Mouse (Mus musculus) liver, embryonic 11.5 days (tissue): ENCODE measurements around the gene Eif3k. TPM values are rescaled to one million over a fixed set of nuclear protein-coding genes. Genes with fewer than 3 reads are reported as not detected.
A peak's percentile ranks its signal among the peaks of the same experiment; 100 is the strongest.

Experiments used
- ATAC-seq: fragments of 200-750 bp; cut with Nextera tagmentation; replicated peaks from 2 replicates; pipeline ENCODE4 v1.8.0; 2017; ENCODE audit warnings: moderate number of reproducible peaks, mild to moderate bottlenecking, moderate TSS enrichment, moderate library complexity; ENCODE audit not compliant: low FRiP score
- DNase-seq: peaks from one replicate; pipeline ENCODE4 v3.0.0-alpha.2; 2017; ENCODE audit warnings: low spot score
- H3K27ac ChIP-seq: fragments of 300-500 bp; sonication (generic); 2 replicates; pipeline ENCODE4 v1.5.1; 2014; ENCODE audit warnings: mild to moderate bottlenecking, low read depth, low read length, control low read depth
- H3K27me3 ChIP-seq: fragments of 300-500 bp; sonication (generic); replicated peaks from 2 replicates; pipeline ENCODE4 v1.6.1; 2014; ENCODE audit warnings: low read length, mixed read lengths; ENCODE audit not compliant: control insufficient read depth, insufficient read depth
- H3K36me3 ChIP-seq: fragments of 300-500 bp; sonication (generic); 2 replicates; pipeline ENCODE4 v1.6.1; 2014; ENCODE audit warnings: mild to moderate bottlenecking, low read length, moderate library complexity, mixed read lengths; ENCODE audit not compliant: control insufficient read depth, insufficient read depth
- H3K4me1 ChIP-seq: fragments of 300-500 bp; sonication (generic); replicated peaks from 2 replicates; pipeline ENCODE4 v1.6.1; 2014; ENCODE audit warnings: low read length, mixed read lengths; ENCODE audit not compliant: control insufficient read depth, insufficient read depth
- H3K4me2 ChIP-seq: fragments of 300-500 bp; sonication (generic); 2 replicates; pipeline ENCODE4 v1.6.1; 2014; ENCODE audit warnings: mild to moderate bottlenecking, control low read depth, moderate library complexity
- H3K4me3 ChIP-seq: fragments of 300-500 bp; sonication (generic); 2 replicates; pipeline ENCODE4 v1.5.1; 2014; ENCODE audit warnings: low read depth, low read length, control low read depth
- H3K9ac ChIP-seq: fragments of 300-500 bp; sonication (generic); 2 replicates; pipeline ENCODE4 v1.6.1; 2014; ENCODE audit warnings: low read depth, low read length, control low read depth
- H3K9me3 ChIP-seq: fragments of 300-500 bp; sonication (generic); 2 replicates; pipeline ENCODE4 v1.6.1; 2016; ENCODE audit warnings: low read length, inconsistent platforms, mixed read lengths; ENCODE audit not compliant: control insufficient read depth
- WGBS: fragments of 180-500 bp; shearing (Covaris S2); extraction: QIAGEN DNeasy Blood & Tissue Kit; methylation state at CpG from one replicate; pipeline ENCODE4 v1.1.7; 2014; 5-methylcytosine and 5-hydroxymethylcytosine counted together
- polyA plus RNA-seq: library from polyadenylated mRNA; unstranded; fragments of >200 nt; fragmentation: Nextera tagmentation; extraction: Ambion mirVana; gene quantifications from 2 replicates; pipeline ENCODE4 v1.2.1, GENCODE M21; 2014

Gene Eif3k
- polyA plus RNA-seq, 1 experiment from 2014 or later, result 425 TPM

GRCm38 (mm10) chr7:28951764-28952163, 29.9 kb downstream of the Eif3k start:
- no peaks in the 10 kb centered on the region for H3K9me3 ChIP-seq
- ATAC-seq (no peak), DNase-seq (no peak)
- H3K27ac ChIP-seq, result peak overlapping the region; percentile 32; the same call in 1 of the 2 replicates
- no peak overlapping the region for H3K9ac ChIP-seq
- H3K4me3 ChIP-seq, result no peak overlapping the region
- H3K4me2 ChIP-seq, result no peak overlapping the region
- WGBS, result 82% methylated on average over 2 of the region's 2 CpGs
- H3K36me3 ChIP-seq, result peaks cover 6% of the 10 kb centered on the region; the same call in 1 of the 2 replicates
- H3K4me1 ChIP-seq, result peaks cover 77% of the 10 kb centered on the region
- no peaks in the 10 kb centered on the region for H3K27me3 ChIP-seq

- no peak overlapping the region for H3K4me2 ChIP-seq
- H3K9me3 ChIP-seq, result no peaks in the 10 kb centered on the region
- H3K27me3 ChIP-seq, result no peaks in the 10 kb centered on the region
- H3K4me1 ChIP-seq, result peaks cover 77% of the 10 kb centered on the region
- H3K27ac ChIP-seq, result no peak overlapping the region
- DNase-seq (no peak), ATAC-seq (no peak)
- no peak overlapping the region for H3K4me3 ChIP-seq
- WGBS, result 83% methylated on average over 10 of the region's 10 CpGs
- H3K9ac ChIP-seq, result no peak overlapping the region
- H3K36me3 ChIP-seq, result peaks cover 4% of the 10 kb centered on the region; the same call in 1 of the 2 replicates
Measured at GRCm38 (mm10) chr7:28950346-28951037, 31.2 kb downstream of the Eif3k start.

DNA sequence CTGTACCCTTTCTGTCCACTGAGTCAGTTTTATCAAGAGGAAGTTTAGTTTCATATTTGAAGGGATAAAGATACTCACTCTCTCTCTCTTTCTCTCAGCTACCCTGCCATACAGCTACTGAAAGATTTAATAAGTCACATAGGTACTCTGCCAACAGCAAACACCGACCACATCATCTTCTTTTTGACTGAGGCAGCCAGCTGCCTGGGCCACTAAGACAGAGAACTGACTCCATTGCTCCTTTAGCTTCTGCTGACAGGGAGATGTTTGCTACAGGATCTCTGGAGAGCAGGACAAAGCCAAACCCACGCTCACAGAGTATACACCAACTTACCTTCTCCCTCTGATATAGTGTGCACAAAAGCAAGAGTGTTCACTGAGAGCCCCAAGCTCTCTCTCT, 32.4 kb downstream of the Eif3k start:
- no peak overlapping the region for H3K9ac ChIP-seq
- WGBS, result 74% methylated on average over 2 of the region's 2 CpGs
- no peak overlapping the region for H3K4me3 ChIP-seq

DNA sequence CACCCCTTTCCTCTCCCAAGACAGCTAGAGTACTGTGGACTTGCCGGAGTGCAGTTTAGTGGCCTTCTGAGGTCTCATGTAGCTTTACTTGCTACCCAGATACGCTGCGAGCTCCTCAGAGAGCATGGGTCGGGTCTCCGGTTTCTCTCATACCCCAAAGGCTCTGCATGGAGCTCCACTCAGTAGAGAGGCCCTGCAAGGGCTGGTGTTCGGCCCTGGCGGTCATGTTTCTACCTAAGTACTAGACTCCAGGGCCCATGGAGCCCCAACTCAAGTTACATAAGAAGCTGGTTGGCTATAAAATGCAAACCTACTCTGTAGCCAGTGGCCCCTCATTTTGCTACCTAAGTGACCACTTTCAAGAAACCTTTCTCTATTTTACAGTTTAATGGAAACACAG, 32.9 kb downstream of the Eif3k start:
- Histone ChIP-seq H3K9me3 (no peaks in the 10 kb centered on the region), H3K27me3 (no peaks in the 10 kb centered on the region), H3K36me3 (no peaks in the 10 kb centered on the region; the same call in 1 of the 2 replicates), H3K4me3 (no peak overlapping the region), H3K4me1 (peaks cover 67% of the 10 kb centered on the region), H3K9ac (no peak overlapping the region), H3K4me2 (no peak overlapping the region), H3K27ac (no peak overlapping the region)
- ATAC-seq (no peak), DNase-seq (no peak)
- 91% methylated on average over 7 of the region's 7 CpGs for WGBS

More for the DNA sequence above, 32.4 kb downstream of the Eif3k start:
- Histone ChIP-seq H3K4me1 (peaks cover 72% of the 10 kb centered on the region), H3K27ac (no peak overlapping the region), H3K9me3 (no peaks in the 10 kb centered on the region), H3K4me2 (no peak overlapping the region), H3K27me3 (no peaks in the 10 kb centered on the region), H3K36me3 (no peaks in the 10 kb centered on the region; the same call in 1 of the 2 replicates)
- ATAC-seq, result no peak
- DNase-seq, result no peak

DNA sequence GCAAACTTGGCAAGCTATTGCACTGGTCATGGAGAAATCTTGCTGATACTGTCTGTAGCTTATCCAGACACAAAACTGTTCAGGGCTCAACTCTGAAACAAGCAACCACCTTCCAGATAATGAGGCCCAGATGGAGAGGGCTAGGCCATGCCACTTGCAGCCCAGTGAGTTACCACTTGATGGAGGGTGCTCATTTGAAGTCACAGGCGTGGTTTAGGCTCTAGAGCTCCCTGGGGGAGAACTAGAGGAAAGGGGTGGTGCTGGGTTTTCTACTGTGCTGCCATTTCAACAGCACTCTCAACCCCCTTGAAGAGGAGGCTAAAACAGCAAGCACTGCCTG, 35.4 kb downstream of the Eif3k start:
- no peak overlapping the region for H3K4me3 ChIP-seq
- peak overlapping the region; percentile 68 for H3K27ac ChIP-seq
- no peaks in the 10 kb centered on the region for H3K27me3 ChIP-seq
- DNase-seq (no peak), ATAC-seq (peak; percentile 53)
- peak overlapping the region; percentile 30; the same call in 1 of the 2 replicates for H3K4me2 ChIP-seq
- WGBS, result 17% methylated on average over 1 of the region's 1 CpGs
- H3K9me3 ChIP-seq, result no peaks in the 10 kb centered on the region
- no peak overlapping the region for H3K9ac ChIP-seq
- H3K36me3 ChIP-seq, result no peaks in the 10 kb centered on the region; the same call in 1 of the 2 replicates
- peaks cover 55% of the 10 kb centered on the region for H3K4me1 ChIP-seq

DNA sequence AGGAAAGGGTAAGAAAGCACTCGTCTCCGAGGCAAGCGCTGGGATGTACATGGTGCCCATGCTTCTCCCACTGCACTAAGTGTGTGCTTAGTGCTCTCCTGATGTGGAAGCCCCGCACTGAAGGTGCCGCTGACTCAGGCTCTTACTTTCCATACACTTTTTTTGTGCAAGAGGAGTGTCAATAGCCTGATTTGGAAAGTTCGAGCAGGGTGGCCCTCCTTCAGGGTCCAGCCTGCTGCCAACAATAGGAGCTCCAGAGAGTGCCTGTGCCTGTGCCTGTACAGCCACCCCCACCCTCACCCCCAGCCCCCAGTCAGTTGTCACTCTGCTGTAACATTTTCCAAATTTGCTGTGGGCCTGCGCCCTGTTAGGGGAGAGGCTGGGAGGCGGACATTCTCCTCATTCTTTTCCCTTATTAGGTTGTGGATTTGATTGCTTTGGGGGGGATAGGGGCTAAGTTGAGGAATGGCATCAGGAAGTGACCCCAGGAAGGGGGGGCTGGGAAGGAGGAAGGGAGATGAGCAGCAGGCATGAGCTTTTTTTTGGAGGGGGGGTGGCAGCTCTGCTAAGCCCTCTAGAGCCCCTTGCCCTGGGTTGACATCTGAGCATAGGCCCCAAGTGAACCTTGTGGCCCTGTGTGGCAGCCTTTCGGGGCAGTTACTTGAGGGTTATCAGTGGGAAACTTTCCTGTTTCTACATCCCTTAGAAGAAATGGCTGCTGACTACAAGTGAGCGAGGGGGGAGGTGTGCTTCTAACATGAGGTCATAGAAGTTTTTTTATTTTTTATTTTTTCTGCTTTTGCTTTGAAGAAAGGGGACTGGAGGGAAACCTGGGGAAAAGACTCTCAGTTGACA, 36.0 kb downstream of the Eif3k start:
- 37% methylated on average over 10 of the region's 10 CpGs for WGBS
- peak; percentile 39; the same call in 1 of the 2 replicates for ATAC-seq
- peak overlapping the region; percentile 68 for H3K27ac ChIP-seq
- H3K4me1 ChIP-seq, result peaks cover 57% of the 10 kb centered on the region
- H3K9me3 ChIP-seq, result no peaks in the 10 kb centered on the region
- H3K4me3 ChIP-seq, result no peak overlapping the region
- no peak overlapping the region for H3K9ac ChIP-seq
- H3K36me3 ChIP-seq, result no peaks in the 10 kb centered on the region; the same call in 1 of the 2 replicates
- H3K4me2 ChIP-seq, result peak overlapping the region; percentile 30; the same call in 1 of the 2 replicates
- H3K27me3 ChIP-seq, result no peaks in the 10 kb centered on the region
- DNase-seq, result no peak

- ATAC-seq (no peak), DNase-seq (no peak)
- Histone ChIP-seq H3K27ac (peak overlapping the region; percentile 68), H3K9me3 (no peaks in the 10 kb centered on the region), H3K4me2 (no peak overlapping the region), H3K9ac (no peak overlapping the region), H3K36me3 (no peaks in the 10 kb centered on the region; the same call in 1 of the 2 replicates), H3K27me3 (no peaks in the 10 kb centered on the region), H3K4me1 (peaks cover 62% of the 10 kb centered on the region), H3K4me3 (no peak overlapping the region)
- 55% methylated on average over 6 of the region's 6 CpGs for WGBS
Measured at GRCm38 (mm10) chr7:28944756-28945415, 36.8 kb downstream of the Eif3k start.

DNA sequence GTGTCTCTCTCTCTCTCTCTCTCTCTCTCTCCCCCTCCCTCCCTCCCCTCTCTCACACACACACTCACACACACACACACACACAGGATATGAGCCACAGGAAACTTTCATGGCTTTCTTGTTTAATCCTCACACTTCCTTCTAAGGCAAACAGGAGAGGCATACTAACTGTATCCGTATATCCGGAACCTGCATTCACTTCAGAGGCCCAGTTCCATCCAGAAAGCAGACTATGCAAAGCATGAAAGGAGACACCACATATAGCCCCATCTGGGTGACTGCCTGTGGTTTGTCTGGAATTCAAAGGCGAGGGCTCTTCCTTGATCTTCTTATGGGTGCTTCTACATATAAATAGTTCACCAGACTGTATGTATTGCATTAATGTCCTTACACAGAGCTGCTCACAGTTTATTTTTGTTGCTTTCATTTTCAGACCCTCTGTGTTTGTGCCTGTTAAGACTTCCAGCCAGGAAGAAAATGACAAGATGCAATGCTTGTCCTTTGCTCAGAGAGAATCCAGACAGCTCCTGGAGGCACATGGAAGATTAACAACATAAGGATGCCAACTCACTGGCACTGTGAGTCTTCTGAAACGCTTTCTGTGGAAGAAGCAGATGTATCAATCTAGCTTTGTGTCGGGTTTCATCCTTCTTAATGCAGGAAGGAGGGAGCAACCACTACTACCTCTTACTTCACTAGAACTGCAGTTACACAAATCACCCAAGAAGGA, 38.0 kb downstream of the Eif3k start:
- no peaks in the 10 kb centered on the region for H3K36me3 ChIP-seq
- no peak overlapping the region for H3K9ac ChIP-seq

More for the DNA sequence above, 38.0 kb downstream of the Eif3k start:
- no peak overlapping the region for H3K4me3 ChIP-seq
- no peaks in the 10 kb centered on the region for H3K27me3 ChIP-seq
- peak overlapping the region; percentile 15; the same call in 1 of the 2 replicates for H3K27ac ChIP-seq
- DNase-seq (no peak), ATAC-seq (no peak)
- 64% methylated on average over 5 of the region's 5 CpGs for WGBS
- H3K4me2 ChIP-seq, result no peak overlapping the region
- H3K9me3 ChIP-seq, result no peaks in the 10 kb centered on the region
- H3K4me1 ChIP-seq, result peaks cover 59% of the 10 kb centered on the region
